In genomic region chr3:62340154-62340760, GRCm38 (mm10) we compare ENCODE assay signal across 9 mouse cellular contexts. TPM values are rescaled to one million over a fixed set of nuclear protein-coding genes. Genes with fewer than 3 reads are reported as not detected.
DNase-seq lines count a peak whose midpoint lies in the region; ATAC-seq and TF ChIP-seq lines count a peak whose summit lies in the region.
"Had no signal": no experiment of that assay in that cellular context is flagged by ENCODE, and none has a peak within 500 bp of the region (broad histone marks: within the 10 kb centered on the region; RNA-seq: fewer than 3 reads in every experiment).

No protein-coding gene starts in this region.

- H3K27me3 ChIP-seq in hindbrain, embryonic 15.5 days: no peaks in the 10 kb centered on the region
- H3K27me3 ChIP-seq in midbrain, embryonic 10.5 days (ENCODE audit: low read depth, poor library complexity, severe bottlenecking): peaks cover 43% of the 10 kb centered on the region

- H3K4me1 ChIP-seq in cortical plate, adult 2 months (ENCODE audit: control insufficient read depth, insufficient read depth, low read length): peaks cover 1% of the 10 kb centered on the region; the same call in 1 of the 2 replicates
- H3K4me1 ChIP-seq in hindbrain, embryonic 15.5 days (replicated peaks): peaks cover 14% of the 10 kb centered on the region; the same call in 1 of the 2 replicates
- H3K4me1 ChIP-seq in midbrain, embryonic 10.5 days: peaks cover 33% of the 10 kb centered on the region

- peak overlapping the region; percentile 79 for H3K4me3 ChIP-seq in cortical plate, adult 2 months (ENCODE audit: insufficient read depth, low read length)
- H3K4me3 ChIP-seq in hindbrain, embryonic 15.5 days: peak overlapping the region; percentile 60
- H3K4me3 ChIP-seq in midbrain, embryonic 10.5 days: peak overlapping the region; percentile 83

- peak; percentile 5 for DNase-seq in embryo, embryonic 10 days (ENCODE audit: low spot score)
- no peak for DNase-seq in embryo, embryonic 10.5 days (ENCODE audit: low spot score)
- DNase-seq in midbrain, embryonic 10.5 days (ENCODE audit: low spot score): no peak
- DNase-seq in adipocyte (ENCODE audit: low spot score): no peak
- DNase-seq in cerebellum, postnatal 25 days: no peak
- no peak for DNase-seq in cerebellum, adult 11-12 months
- DNase-seq: thymus, postnatal 14 days had no signal

- 7% methylated on average over 16 of the region's 16 CpGs for WGBS in hindbrain, embryonic 15.5 days
- WGBS in midbrain, embryonic 10.5 days: 8% methylated on average over 16 of the region's 16 CpGs

- no peak for TF ChIP-seq POLR2A in cortical plate, adult 2 months (IDR thresholded peaks at IDR 0.05; ENCODE audit: extremely low read depth, insufficient read depth, low read length)

- H3K36me3 ChIP-seq in hindbrain, embryonic 15.5 days: no peaks in the 10 kb centered on the region
- no peaks in the 10 kb centered on the region for H3K36me3 ChIP-seq in midbrain, embryonic 10.5 days

- H3K9me3 ChIP-seq in hindbrain, embryonic 15.5 days: no peaks in the 10 kb centered on the region
- no peaks in the 10 kb centered on the region for H3K9me3 ChIP-seq in midbrain, embryonic 10.5 days (replicated peaks)

- no peak for TF ChIP-seq CTCF in cortical plate, adult 2 months (IDR thresholded peaks at IDR 0.05; ENCODE audit: extremely low read depth, insufficient read depth, low read length)

- H3K4me2 ChIP-seq in hindbrain, embryonic 15.5 days: peak overlapping the region; percentile 85

- no peak overlapping the region; the same call in 1 of the 2 replicates for H3K27ac ChIP-seq in cortical plate, adult 2 months (ENCODE audit: insufficient read depth, low read length)
- H3K27ac ChIP-seq in hindbrain, embryonic 15.5 days (replicated peaks): no peak overlapping the region
- H3K27ac ChIP-seq in midbrain, embryonic 10.5 days (replicated peaks): 0 out of 2 replicates have a peak overlapping the region, but pooled peaks have one; percentile 84

- peak overlapping the region; percentile 72 for H3K9ac ChIP-seq in hindbrain, embryonic 15.5 days

- no peak for ATAC-seq in hindbrain, embryonic 15.5 days (ENCODE audit: low FRiP score, low read depth)

RNA-seq across cellular contexts. Expression of gene Arhgef26, which starts 2.1 kb away (rescaled TPM):
- polyA plus RNA-seq in cortical plate, adult 2 months (2012; rRNA removed): 15.2 and 18.2 TPM in 2 replicates
- polyA plus RNA-seq in hindbrain, embryonic 15.5 days (2015; fragmentation: Nextera tagmentation; extraction: Ambion mirVana): 14.3 and 14.7 TPM in 2 replicates
- polyA plus RNA-seq in midbrain, embryonic 10.5 days (2016; fragmentation: Nextera tagmentation; extraction: Ambion mirVana): 5.9 and 7.2 TPM in 2 replicates
